Mouse (Mus musculus) testis, postnatal 10 days (tissue): ENCODE results near the gene Amz2.

Experiments used
- DNase-seq: peaks from one replicate; pipeline ENCODE4 v3.0.0; 2021; ENCODE audit warnings: low spot score

Amz2 gene

DNA sequence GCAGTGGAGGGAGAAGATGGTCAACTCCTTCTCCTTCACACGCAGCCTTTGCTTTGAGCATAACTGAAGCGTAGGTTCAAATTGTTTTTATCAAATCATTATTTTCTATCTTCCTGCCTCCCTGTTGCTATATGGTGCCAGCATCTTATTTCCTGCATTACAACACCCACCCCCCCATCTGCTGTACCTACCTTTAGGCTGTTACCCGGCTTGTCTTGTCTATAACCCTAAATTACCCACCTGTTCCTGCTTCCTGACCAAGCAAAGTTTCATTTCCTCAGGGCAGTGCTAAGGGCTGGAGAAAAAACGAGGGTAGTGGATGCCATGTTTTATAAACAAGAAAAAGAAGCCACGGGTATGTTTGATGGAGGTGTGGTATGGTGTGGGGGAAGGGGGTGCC, 4.5 kb upstream of the Amz2 start:
- no peak for DNase-seq

DNA sequence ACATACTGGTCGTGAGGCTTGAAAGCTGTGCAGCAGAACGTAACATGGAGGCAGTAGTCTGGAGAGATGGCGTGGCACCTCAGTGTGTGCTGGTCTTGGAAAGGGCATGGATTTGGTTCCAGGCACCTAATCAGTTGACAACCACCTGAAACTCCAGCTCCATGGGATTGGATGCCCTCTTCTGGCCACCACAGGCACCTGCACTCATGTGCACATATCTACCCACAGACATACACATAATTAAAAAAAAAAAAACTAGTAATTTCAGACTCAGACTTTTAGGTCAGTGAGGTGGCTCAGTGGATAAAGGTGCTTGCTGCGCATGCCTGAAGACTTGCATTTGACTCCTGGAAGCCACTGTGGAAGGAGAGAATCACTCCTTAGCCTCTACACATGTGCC, 3.5 kb upstream of the Amz2 start:
- no peak for DNase-seq

- DNase-seq: peak; percentile 55
Observed at GRCm38 (mm10) chr11:109423294-109423693, 2.5 kb upstream of the Amz2 start.

DNA sequence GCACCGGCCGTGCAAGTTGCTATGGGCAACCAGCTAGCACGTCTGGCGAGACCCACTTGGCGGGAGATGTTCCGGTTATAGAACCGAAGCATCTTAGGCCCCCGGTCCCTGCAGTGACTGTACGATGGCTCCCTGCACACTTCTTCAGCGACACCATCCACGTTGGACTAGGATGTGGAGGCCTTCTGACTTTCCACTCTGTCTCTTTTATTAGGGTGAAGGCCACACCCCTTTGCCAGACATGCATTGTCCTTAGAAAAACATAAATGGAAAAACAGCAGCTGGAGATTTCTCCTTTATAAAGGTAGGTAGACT, 483 bp downstream of the Amz2 start:
- DNase-seq: no peak

DNA sequence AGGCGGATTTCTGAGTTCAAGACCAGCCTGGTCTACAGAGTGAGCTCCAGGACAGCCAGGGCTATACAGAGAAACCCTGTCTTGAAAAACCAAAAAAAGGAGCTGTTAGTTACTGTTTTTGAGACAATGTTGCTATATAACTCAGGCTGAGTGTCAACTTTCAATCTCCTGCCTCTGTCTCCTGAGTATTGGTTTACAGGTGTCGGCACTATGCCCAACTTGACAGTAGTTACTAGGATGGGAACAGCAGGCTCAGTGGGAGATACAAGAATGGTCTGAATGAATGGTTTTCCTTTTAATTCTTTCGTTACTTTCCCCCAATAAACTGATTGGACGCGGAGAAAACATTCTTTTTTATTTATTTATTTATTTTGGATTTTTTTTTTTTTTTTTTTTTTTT, 1.6 kb downstream of the Amz2 start:
- no peak for DNase-seq

GRCm38 (mm10) chr11:109434233-109434798, 8.6 kb downstream of the Amz2 start:
- DNase-seq: no peak

DNA sequence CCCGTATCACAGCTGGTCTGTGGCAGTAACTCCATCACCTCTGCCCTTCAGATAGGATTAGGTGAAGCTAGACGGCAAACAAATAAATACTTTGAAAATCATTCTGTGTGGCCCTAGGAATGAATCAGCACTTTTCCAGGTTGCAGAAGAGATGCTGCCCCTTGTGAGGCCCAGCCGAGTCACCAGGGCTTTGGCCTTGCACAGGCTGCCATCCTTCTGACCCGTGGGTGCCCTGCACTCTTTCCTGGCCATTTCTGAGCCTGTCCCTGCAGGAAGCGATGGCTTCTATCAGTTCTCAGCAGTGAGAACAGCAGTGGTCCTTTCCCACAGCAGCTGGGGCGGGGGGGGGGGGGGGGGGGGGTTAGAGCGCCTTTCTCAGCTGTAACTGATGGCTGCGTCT, 11.1 kb downstream of the Amz2 start:
- no peak for DNase-seq

- no peak for DNase-seq
Observed at GRCm38 (mm10) chr11:109439209-109439608, 13.5 kb downstream of the Amz2 start.

DNA sequence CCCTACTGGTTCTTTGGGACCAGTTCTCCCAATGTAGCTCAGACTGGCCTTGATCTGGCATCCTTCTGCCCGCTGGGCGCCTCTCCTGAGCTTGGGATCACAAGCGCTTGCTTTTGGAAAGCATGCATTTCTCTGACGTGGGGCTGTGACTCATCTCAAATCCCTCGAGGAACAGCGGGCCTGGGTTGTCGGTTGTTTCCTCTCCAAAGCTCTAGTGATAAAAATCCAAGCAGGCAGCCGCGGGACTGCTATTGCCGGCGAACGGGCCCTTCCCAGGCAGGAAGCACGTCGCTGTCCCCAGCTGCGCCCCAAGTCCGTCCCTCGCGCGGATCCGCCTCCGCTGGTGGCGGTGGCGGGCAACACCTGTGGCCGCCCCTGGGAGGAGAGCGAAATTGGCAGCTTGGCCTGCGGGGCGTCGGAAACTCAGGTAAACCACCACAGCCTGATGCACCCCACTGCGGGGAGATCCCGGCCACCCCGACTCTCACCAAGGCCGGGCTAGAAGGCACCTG, 14.1 kb downstream of the Amz2 start:
- peak; percentile 75 for DNase-seq

- no peak for DNase-seq
Observed at GRCm38 (mm10) chr11:109440641-109441040, 14.9 kb downstream of the Amz2 start.

DNA sequence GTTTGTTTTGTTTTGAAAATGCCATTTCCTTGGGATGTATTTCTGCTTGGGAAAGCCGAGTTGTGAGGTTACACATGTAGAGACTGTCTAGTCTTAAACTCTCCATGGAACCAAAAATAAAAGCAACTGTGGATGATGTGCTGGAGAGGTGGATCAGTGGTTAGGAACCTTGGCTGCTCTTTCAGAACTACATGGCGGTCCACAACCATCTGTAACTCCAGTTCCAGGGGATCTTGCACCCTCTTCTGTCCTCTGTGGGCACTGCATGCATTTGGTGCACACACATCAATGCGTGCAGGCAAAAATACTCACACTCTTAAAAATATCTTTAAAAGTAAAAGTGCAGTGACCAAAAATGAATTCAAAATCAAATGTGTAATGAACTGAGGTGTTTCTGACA, 15.4 kb downstream of the Amz2 start:
- DNase-seq: peak; percentile 55

- no peak for DNase-seq
Observed at GRCm38 (mm10) chr11:109442166-109442730, 16.5 kb downstream of the Amz2 start.

DNA sequence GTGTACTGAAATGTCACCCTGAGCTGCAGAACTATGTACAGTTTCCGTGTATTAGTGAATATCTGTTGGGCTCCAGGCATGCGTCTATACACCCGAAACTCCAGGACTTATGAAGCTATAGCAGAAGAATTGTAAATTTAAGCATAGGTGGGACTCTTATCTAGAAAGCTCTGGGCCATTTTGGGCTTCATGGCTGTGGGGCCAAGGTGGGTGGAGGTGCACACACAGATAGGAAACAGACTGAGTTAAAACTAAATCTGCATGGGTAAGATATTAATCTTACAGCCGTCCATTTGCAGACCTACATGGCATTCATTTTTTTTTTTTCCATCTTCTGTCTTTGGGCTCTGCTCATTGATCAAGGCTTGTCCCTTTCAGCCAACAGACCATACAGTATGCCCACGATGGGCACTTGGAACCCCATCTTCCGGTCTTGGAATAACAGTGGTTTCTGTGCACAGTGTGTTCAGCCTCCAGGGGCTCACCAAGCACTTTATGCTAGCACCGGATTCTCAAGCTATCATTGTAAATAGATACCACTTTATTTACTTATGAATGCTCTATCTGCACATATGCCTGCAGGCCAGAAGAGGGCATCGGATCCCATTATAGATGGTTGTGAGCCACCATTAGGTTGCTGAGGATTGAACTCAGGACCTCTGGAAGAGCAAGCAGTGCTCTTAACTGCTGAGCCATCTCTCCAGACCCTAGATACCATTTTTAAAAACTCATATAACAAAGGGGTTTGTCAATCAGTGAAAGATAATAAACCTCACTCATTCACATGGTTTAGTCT, 17.9 kb downstream of the Amz2 start:
- no peak for DNase-seq

GRCm38 (mm10) chr11:109444600-109444999, 18.9 kb downstream of the Amz2 start:
- peak; percentile 62 for DNase-seq

- DNase-seq: peak; percentile 59
Observed at GRCm38 (mm10) chr11:109445438-109446035, 19.8 kb downstream of the Amz2 start.

- DNase-seq: no peak
Observed at GRCm38 (mm10) chr11:109451169-109451568, 25.4 kb downstream of the Amz2 start.

DNA sequence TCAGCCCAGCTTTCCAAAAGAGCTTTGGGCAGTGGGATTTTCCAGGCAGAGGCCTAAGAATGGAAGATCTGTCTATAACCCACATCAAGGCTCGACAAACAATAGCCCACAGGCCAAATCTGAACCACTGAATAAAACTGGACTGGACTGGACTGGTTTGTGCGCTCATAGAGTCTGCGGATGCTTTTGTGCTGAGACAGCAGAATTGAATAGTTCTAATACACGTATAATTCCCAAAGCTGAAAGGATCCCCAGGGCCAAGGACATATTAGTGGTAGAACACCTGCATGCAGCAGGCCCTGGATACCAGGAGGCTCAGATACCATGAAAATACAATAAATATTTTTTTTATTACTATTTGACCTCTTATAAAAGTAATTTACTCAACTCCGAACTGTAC, 30.5 kb downstream of the Amz2 start:
- DNase-seq: no peak

DNA sequence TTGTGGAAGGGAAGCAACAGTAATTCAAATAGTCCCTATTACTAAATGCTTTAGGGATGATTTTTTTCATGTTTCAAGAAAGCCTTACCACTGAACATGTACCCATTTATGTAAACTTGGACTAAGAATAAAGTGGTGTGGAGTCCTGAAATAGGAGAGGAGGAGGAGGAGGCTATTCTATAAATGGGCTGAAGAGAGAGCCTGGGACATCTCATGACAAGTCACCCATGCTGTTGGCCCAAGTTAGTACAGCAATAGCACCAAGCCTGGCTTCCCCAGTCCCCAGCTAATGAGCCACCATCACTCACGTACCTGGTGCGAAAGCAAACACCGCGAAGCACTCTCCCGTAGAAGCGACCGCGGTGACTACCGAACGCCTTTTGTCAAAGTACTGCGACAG, 32.4 kb downstream of the Amz2 start:
- DNase-seq: no peak

DNA sequence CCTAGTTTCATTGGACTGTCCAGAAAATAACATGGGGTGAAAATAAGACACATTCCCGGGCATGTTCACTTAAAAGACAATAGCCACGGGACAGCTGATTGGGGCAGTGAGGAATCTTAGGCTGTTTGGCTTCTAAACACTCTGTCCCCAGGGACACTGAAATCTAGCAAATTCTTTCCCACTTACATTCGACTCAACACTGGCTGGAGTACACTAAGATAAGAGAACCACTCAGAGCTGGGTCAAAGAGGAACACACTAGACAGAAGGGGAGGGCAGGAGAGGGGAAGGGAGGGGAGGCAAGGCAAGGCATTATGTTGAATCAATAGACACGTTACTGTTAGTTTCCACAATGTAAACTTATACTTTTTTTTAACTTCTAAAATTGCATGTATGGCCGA, 34.8 kb downstream of the Amz2 start:
- DNase-seq: no peak

- DNase-seq: no peak
Observed at GRCm38 (mm10) chr11:109465068-109465467, 39.3 kb downstream of the Amz2 start.

DNA sequence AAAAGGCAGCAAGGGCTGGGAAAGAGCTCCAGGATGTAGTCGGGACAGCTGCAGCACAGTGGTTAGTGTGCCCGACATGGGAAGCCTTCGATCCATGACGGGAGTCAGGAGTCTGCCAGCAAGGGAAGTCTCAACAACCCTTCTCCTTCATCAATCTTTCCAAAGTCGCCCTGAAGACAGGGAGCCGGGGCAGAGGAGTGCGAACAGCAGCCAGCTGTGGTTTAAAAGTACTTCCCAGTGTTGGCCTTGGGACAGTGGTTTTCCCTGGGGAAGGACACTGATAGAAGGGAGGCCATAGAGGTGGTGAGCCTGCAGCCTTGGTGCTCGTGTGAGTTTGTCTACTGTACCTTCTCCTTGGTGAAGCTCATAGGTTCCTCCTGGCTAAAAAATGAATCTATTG, 41.2 kb downstream of the Amz2 start:
- DNase-seq: no peak

DNA sequence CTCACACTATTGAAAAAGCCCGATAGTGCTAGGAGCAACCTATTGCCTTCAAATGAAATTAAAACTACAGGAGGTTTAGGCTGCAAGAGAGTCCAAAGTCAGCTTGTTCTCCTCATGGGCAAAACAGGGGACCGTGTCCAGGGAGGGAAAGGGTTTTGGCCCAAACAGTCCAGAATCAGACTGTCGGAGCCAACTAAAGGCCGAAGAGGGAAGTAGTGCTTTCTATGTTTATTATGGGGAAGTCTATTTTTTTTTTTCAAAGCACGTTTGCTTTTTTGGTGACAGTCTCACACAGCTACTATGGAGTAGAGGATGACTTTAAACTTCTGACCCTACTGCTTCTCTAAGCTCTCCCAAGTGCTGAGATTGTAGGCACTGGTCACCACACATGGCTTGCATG, 42.4 kb downstream of the Amz2 start:
- DNase-seq: no peak

DNA sequence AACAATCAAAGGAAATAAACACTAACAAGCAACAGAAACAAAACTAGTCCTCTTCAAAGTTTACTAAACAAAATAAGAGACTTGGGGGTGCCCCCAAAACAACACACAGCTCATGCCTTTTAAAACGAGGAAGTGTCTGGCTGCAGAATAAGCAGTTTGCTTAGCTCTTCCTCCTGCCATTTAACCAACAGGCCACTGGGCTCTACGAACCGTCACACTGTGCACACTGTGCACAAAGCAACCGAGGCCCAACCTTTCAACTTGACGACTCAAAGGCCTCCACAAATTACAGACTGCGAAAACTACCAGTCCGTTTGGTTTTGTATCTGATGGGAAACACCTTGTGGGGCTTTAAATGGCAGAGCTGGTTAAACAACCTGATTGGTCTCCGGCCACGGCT, 44.4 kb downstream of the Amz2 start:
- no peak for DNase-seq
